Mouse (Mus musculus) adrenal gland, postnatal 14 days (tissue): ENCODE data around the gene Sypl2. TPM values are rescaled to one million over a fixed set of nuclear protein-coding genes. Genes with fewer than 3 reads are reported as not detected.

Source experiments
- DNase-seq: peaks from one replicate; pipeline ENCODE4 v3.0.0; 2021; ENCODE audit warnings: mixed read lengths
- total RNA-seq: library from RNA; stranded (reverse); gene quantifications from 2 replicates; pipeline ENCODE4 v1.2.3, GENCODE M21; 2021

Gene Sypl2
- total RNA-seq, 1 experiment from 2014 or later: 0.22 TPM

DNA sequence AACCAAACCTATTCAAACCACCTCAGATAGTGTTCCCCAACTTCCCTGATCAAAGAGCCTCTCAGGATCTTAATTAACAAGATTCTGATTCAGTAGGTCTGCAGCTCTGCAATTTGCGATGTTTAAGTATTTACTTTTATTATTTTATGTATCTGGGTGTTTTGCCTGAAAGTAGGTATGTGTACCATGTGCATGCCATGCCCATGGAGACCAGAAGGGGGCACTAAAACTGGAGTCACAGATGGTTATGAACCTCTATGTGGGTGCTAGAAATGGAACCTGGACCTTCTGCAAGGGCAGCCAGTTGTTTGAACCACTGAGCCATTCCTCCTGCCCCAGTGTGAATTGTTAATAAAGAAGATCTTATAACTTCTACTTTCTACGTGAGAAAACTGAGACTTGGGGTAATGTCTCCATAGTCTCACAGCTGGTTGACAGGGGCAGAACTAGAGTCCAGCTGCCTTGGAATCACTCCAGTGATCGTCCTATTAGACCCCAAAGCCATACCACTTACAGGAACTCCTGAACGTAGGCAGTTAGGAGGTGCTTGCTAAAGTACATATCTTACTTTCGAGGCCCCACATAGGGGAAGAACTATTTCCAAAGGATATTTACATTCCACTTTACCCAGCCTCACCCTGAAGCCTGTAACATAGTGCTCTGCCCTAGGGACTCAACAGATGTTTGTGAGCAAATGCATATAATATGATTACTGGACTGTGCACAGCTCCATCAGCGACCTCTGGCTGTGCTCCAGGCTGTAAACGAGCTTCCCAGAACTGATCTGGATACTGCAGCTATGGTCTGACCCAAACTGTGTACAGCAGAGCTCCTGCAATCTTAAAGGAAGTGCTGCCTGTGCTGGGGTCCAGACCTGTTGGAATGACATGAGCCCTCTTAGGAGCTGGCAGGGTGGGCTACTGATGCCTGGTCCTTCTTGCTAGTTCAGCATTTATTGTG is 47.4 kb downstream of the Sypl2 start:
- DNase-seq: no peak

DNA sequence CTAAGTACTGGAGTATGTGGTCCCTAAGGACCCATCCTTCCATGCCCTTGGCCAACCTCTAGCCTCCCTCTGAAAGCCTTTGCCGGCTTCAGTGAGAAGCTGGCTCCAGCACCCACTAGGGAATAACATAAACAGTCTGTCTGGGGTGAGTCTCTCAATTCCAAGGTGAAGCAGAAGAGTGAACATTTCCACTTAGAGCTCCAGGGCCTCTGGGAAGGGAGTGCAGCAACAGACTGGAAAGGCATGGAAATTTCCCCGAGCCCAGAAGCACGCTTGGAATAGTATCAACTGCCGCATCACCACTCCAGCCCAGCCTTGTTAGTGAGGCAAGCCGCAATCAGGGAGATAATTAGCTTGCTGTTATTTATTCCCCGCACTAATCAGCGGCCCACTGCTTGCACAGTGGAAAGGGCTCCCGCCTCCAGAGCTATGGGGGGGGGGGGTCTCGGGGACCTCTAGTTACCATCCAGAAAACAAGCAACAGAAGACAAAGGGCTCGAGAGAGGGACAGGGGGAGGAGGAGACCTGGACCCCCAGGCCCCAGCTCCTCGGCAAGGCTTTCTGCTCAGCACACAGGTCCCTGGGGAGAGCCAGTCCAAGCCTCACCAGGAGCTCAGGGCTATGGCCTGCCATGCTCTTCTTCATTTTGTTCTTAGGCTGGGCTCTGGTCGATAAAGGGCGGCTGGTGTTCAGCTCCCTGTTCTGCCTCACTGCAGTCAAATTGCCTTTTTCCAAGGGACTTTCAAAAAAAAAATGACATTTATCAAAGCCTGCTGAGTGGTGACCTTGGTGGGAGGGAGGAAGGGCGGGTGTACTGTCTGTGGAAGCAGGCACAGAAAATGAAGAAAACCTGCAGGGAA is 51.5 kb downstream of the Sypl2 start:
- DNase-seq: peak; percentile 70

DNA sequence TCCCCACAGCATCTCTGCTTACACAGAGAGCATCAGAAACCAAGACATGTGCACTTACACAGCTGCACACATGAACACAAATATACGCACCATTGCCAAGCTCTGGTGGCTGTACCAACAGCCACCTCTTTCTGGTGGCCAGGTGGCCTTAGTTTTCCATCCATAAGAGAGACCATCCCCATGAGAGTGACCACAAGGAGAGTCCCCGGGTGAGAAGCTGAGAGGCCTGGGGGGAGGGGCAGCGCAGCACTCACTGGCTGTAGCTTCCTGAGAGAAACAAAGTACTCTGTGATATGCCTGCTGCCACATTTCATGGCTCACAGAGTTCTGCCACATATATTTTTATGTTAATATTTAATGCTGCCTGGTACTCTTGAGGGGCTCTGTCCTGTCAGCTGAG is 57.2 kb downstream of the Sypl2 start:
- DNase-seq: no peak

DNA sequence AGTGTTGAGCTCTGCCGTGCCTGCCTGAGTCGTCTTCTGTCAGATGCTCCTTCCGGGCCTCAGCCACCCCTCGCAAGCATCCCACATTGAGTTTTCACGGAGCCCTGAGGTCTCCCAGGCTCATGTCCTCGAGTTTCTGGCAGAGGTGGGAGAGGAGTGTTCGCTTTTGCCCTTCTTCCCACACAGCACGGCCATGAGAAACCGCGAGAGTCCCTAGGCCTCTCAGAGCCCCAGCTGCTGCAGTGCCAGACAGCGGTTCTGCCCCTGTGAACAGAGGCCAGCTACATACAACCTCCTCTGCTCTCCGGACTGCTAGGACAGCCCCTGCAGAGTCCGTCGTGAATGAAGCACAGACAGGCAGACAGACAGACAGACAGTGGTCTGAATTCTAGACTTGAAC is 58.9 kb downstream of the Sypl2 start:
- DNase-seq: no peak

DNA sequence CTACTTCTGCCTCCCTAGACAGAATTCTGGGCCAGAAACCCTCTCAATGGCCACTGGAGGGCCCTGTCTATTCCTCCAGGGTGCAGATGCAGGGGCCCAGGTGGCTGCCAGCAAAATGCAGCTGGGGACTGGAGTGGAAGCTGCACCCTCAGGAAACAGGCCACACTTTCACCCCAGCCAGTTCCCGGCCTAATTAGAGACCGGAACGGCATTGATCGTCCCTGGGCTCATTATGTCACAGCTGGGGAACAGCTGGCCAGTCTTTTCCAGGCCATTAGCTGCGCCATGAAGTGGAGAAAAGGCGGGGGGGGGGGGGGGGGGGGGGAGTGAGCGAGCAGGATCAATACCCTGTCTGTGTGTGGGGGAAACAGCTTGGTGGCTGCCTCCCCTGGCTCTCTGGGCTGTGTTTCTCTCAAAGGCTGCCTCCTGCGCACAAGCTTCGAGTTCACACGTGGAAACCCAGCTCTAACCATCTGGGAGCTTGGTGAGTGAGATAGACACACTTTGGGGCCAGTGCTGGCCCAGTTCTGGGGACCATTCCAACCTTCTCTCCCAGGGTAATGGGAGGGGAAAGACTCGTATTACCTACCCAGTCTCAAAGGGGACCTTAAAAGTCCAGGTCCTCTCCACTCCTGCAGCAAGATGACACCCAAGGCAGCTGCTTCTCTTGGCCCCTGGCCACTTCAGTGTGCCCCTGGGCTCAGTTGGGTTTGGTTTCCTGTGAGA is 59.8 kb downstream of the Sypl2 start:
- peak; percentile 75 for DNase-seq

DNA sequence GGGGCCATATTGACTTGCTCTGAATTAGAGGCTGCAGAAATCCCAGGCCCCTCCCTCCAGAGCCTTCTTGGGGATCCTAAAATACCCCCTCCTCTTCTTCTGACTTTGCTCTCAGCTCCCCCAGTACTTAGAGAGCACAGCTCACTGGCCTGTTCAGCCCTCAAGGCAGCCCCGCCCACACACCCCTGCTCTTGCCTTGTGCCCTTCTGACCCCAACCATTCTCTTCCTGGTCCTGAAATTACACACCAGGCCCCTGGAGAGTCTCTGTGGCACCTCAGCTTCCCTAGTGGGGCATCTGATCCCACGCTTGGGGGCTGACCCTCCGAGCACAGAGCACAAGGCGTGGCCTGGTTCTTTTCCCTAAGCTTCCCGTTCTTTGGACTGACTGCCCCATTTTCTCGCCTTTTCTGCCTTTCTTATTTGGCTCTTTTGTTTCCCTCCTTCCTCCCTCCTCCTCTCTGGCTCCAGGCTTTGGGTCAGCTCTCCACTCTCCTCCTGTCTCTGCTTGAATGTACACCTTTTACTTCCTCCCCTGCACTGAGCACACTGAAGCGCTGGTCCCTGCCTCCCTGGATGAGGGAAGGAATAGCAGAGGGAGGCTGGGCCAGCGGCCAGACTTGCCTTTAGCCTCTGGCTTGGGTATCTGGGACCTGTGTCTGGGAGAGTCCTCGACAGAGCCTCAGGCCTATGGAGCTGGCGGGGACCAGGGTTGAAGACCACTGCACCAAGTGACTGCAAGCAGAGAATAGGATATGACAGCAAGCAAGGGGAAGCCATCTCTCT is 60.7 kb downstream of the Sypl2 start:
- no peak for DNase-seq

DNA sequence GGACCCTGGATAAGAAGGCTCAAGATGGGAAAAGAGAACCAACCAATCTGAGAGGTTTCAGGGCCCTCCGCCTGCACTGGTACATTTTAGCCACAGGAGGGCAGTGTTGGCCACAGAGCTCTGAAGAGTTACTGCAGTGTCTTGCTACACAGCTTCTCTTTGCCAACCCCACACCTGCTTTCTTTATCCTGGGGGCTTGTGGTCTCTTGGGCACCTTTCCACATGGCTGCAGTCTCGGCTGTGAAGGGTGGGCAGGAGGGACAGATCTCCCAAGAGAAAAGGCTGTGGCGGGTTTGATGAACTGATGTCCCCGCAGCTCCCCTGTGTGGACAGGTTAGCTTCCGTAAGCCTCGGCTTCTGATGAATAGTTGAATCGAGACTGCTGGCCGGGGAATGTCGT is 61.6 kb downstream of the Sypl2 start:
- DNase-seq: peak; percentile 89

DNA sequence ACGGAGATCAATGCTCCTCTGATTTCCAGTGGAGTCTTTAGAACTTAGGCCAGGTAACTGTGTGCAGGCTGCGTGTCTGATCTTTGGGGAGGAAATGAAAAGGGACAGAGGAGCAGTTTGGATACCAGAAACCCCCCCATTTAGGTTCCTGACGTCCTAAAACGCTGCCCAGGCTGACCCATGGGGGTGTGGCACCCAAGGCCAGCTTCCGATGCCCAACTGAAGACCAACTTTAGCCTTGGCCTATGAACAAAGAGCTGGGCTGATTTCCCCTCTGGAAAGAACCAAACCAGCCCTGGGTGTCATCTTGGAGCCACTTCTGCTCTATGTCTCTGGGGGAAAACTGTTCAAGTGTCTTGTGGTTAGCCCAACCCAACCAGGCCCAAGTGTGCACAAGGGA is 62.4 kb downstream of the Sypl2 start:
- DNase-seq: no peak

Other genes with a start within 250 kb of the Sypl2 start
- 109 and 111 TPM in 2 replicates for gene Gstm2, start 240.2 kb downstream of the Sypl2 start, total RNA-seq
- 145 and 158 TPM in 2 replicates for gene Gstm1, start 208.7 kb downstream of the Sypl2 start, total RNA-seq
- 11.2 and 12.3 TPM in 2 replicates for gene Gstm4, start 181.8 kb downstream of the Sypl2 start, total RNA-seq
- gene Ampd2, start 140.0 kb downstream of the Sypl2 start, total RNA-seq: 117 and 124 TPM in 2 replicates
- gene Gnat2, start 133.9 kb downstream of the Sypl2 start, total RNA-seq: 9.8 and 12.6 TPM in 2 replicates
- 134 and 140 TPM in 2 replicates for gene Gnai3, start 80.5 kb downstream of the Sypl2 start, total RNA-seq
- 0.23 TPM in 1 of 2 replicates, not detected in the other for gene Gpr61, start 71.8 kb downstream of the Sypl2 start, total RNA-seq
- 19.3 and 19.5 TPM in 2 replicates for gene Amigo1, start 40.3 kb downstream of the Sypl2 start, total RNA-seq
- 5.7 and 9.6 TPM in 2 replicates for gene Cyb561d1, start 25.4 kb downstream of the Sypl2 start, total RNA-seq
- 8.1 and 10.2 TPM in 2 replicates for gene Atxn7l2, start 15.7 kb downstream of the Sypl2 start, total RNA-seq
- gene Psma5, start 30.3 kb upstream of the Sypl2 start, total RNA-seq: 83.9 and 86.4 TPM in 2 replicates
- 42.0 and 45.7 TPM in 2 replicates for gene Sort1, start 57.4 kb upstream of the Sypl2 start, total RNA-seq
- gene Mybphl, start 138.3 kb upstream of the Sypl2 start, total RNA-seq: not detected in 2 replicates
- 4.1 and 5.3 TPM in 2 replicates for gene Psrc1, start 157.2 kb upstream of the Sypl2 start, total RNA-seq
- 8.7 and 11.0 TPM in 2 replicates for gene Celsr2, start 188.9 kb upstream of the Sypl2 start, total RNA-seq
- 144 and 167 TPM in 2 replicates for gene Sars, start 218.6 kb upstream of the Sypl2 start, total RNA-seq